Mouse (Mus musculus): ENCODE measurements around the gene Il10ra. TPM values are rescaled to one million over a fixed set of nuclear protein-coding genes. Genes with fewer than 3 reads are reported as not detected.

Gene Il10ra
- polyA plus RNA-seq, 1 experiment: 0.65 TPM

GRCm38 (mm10) chr9:45212001-45212400 lies 56.9 kb downstream of the Il10ra start:
- no peak overlapping the region for H3K4me3 ChIP-seq (ENCODE audit: insufficient read depth, low read length)
- H3K27ac ChIP-seq (ENCODE audit: insufficient read depth, low read length): no peak overlapping the region
- TF ChIP-seq POLR2A (IDR thresholded peaks at IDR 0.05; ENCODE audit: low read depth, low read length) (no peak), CTCF (IDR thresholded peaks at IDR 0.05; ENCODE audit: borderline replicate concordance, insufficient read depth, low read length) (no peak)
- H3K4me1 ChIP-seq (ENCODE audit: control insufficient read depth, insufficient read depth, low read length): no peaks in the 10 kb centered on the region

DNA sequence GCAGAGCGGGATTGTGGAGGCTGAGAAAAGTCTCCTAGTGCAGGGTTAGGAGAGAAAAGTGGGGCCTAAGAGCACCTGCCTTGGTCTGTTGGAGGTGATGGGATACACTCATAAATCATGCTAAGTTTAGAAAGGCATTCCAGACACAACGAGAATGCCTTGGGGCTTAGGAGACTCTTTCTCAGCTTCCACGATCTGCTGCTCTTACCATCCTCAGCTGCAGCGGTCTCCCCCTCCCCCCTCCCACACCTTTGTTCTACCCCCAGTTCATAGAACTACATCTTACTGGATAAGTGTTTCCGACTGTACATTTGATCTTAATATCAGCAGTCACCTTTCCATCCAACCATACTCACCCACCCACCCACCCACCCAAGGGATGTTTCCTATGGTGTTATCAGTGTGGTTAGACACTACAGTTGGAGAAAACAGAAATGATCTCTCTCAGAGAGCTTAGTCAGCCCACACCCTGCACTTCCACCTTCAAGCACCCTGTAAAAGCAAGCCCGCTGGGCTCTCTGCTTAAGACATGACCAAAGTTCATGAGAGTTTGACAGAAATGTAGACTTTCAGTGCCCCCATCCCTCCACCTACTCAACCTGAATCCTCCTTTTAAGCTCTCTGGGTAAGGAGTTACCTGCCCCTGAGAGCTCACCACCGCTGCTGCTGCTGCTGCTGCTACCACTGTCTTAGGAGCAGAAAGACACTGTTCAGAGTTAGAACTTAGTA lies 61.8 kb downstream of the Il10ra start:
- Histone ChIP-seq H3K4me3 (ENCODE audit: insufficient read depth, low read length) (no peak overlapping the region), H3K27ac (ENCODE audit: insufficient read depth, low read length) (no peak overlapping the region), H3K4me1 (ENCODE audit: control insufficient read depth, insufficient read depth, low read length) (no peaks in the 10 kb centered on the region)
- TF ChIP-seq CTCF (IDR thresholded peaks at IDR 0.05; ENCODE audit: borderline replicate concordance, insufficient read depth, low read length): no peak
- no peak for TF ChIP-seq POLR2A (IDR thresholded peaks at IDR 0.05; ENCODE audit: low read depth, low read length)

- no peak overlapping the region for H3K27ac ChIP-seq (ENCODE audit: insufficient read depth, low read length)
- no peak for TF ChIP-seq POLR2A (IDR thresholded peaks at IDR 0.05; ENCODE audit: low read depth, low read length)
- no peak for TF ChIP-seq CTCF (IDR thresholded peaks at IDR 0.05; ENCODE audit: borderline replicate concordance, insufficient read depth, low read length)
These were observed 62.8 kb downstream of the Il10ra start for GRCm38 (mm10) chr9:45206121-45206520.

DNA sequence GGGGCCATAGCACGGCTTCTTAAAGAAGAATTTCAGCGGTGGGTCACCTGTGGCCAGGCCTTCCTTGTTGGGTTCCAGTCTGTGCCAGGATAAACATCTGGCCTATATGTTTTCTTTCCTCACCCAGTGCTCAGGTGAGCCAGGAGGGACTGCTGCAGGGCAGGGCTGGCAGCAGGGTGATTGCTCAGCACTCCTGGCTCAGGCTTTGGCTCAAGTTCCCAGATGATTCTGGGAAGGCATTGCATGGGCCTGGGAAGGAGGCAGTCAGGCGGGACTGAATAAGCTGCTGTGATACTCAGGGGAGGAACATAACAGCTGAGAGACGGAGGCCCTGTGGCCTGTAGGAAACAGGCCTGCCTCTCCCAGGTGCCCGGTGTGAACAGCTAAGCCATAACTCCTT lies 63.8 kb downstream of the Il10ra start:
- Histone ChIP-seq H3K27ac (ENCODE audit: insufficient read depth, low read length) (no peak overlapping the region), H3K4me1 (ENCODE audit: control insufficient read depth, insufficient read depth, low read length) (no peaks in the 10 kb centered on the region), H3K4me3 (ENCODE audit: insufficient read depth, low read length) (no peak overlapping the region)
- TF ChIP-seq POLR2A (IDR thresholded peaks at IDR 0.05; ENCODE audit: low read depth, low read length) (no peak), CTCF (IDR thresholded peaks at IDR 0.05; ENCODE audit: borderline replicate concordance, insufficient read depth, low read length) (no peak)

More at GRCm38 (mm10) chr9:45206121-45206520, 62.8 kb downstream of the Il10ra start:
- no peaks in the 10 kb centered on the region for H3K4me1 ChIP-seq (ENCODE audit: control insufficient read depth, insufficient read depth, low read length)
- H3K4me3 ChIP-seq (ENCODE audit: insufficient read depth, low read length): no peak overlapping the region

Other genes with a start within 250 kb of the Il10ra start
- gene Mpzl2, start 229.3 kb downstream of the Il10ra start, polyA plus RNA-seq (2011; ENCODE audit: insufficient read length, low read depth, missing spikeins): 0.77 and 1.2 TPM in 2 replicates
- 3.4 and 4.0 TPM in 2 replicates for gene Mpzl3, start 214.0 kb downstream of the Il10ra start, polyA plus RNA-seq (2011; ENCODE audit: insufficient read length, low read depth, missing spikeins)
- gene Jaml, start 190.0 kb downstream of the Il10ra start, polyA plus RNA-seq (2011; ENCODE audit: insufficient read length, low read depth, missing spikeins): not detected in 2 replicates
- 0.28 and 0.83 TPM in 2 replicates for gene Scn2b, start 151.4 kb downstream of the Il10ra start, polyA plus RNA-seq (2011; ENCODE audit: insufficient read length, low read depth, missing spikeins)
- gene Scn4b, start 130.8 kb downstream of the Il10ra start, polyA plus RNA-seq (2011; ENCODE audit: insufficient read length, low read depth, missing spikeins): not detected in 2 replicates
- not detected in 2 replicates for gene BC049352, start 87.1 kb downstream of the Il10ra start, polyA plus RNA-seq (2011; ENCODE audit: insufficient read length, low read depth, missing spikeins)
- not detected in 2 replicates for gene Tmprss4, start 65.1 kb downstream of the Il10ra start, polyA plus RNA-seq (2011; ENCODE audit: insufficient read length, low read depth, missing spikeins)
- not detected in 2 replicates for gene Tmprss13, start 50.0 kb upstream of the Il10ra start, polyA plus RNA-seq (2011; ENCODE audit: insufficient read length, low read depth, missing spikeins)
- gene Fxyd6, start 101.0 kb upstream of the Il10ra start, polyA plus RNA-seq (2011; ENCODE audit: insufficient read length, low read depth, missing spikeins): 4.0 and 20.6 TPM in 2 replicates
- not detected in 2 replicates for gene Fxyd2, start 130.5 kb upstream of the Il10ra start, polyA plus RNA-seq (2011; ENCODE audit: insufficient read length, low read depth, missing spikeins)
- gene Dscaml1, start 157.5 kb upstream of the Il10ra start, polyA plus RNA-seq (2011; ENCODE audit: insufficient read length, low read depth, missing spikeins): not detected in 2 replicates

Measured in embryonic fibroblast, embryonic 13.5 days (primary cell).